Mouse (Mus musculus) forebrain, postnatal 0 days (tissue): Measurements from ENCODE around the gene Samd4b. TPM values are rescaled to one million over a fixed set of nuclear protein-coding genes. Genes with fewer than 3 reads are reported as not detected.

Experiments
- ATAC-seq: fragments of 200-750 bp; cut with Nextera tagmentation; 2 replicates; pipeline ENCODE4 v1.8.0; 2017; ENCODE audit warnings: mild to moderate bottlenecking, moderate library complexity
- DNase-seq: peaks from one replicate; pipeline ENCODE4 v3.0.0-alpha.2; 2015
- H3K27ac ChIP-seq: fragments of 300-500 bp; sonication (generic); 2 replicates; pipeline ENCODE4 v1.5.1; 2014; ENCODE audit warnings: low read depth, mild to moderate bottlenecking, antibody characterized with exemption, low read length, moderate library complexity, mixed read lengths
- H3K27me3 ChIP-seq: fragments of 300-500 bp; sonication (generic); 2 replicates; pipeline ENCODE4 v1.6.1; 2014; ENCODE audit warnings: mild to moderate bottlenecking, low read length, mixed read lengths; ENCODE audit not compliant: insufficient read depth
- H3K36me3 ChIP-seq: fragments of 300-500 bp; sonication (generic); 2 replicates; pipeline ENCODE4 v1.6.1; 2014; ENCODE audit warnings: mild to moderate bottlenecking, moderate library complexity; ENCODE audit not compliant: insufficient read depth
- H3K4me1 ChIP-seq: fragments of 300-500 bp; sonication (generic); 2 replicates; pipeline ENCODE4 v1.6.1; 2014; ENCODE audit warnings: antibody characterized with exemption; ENCODE audit not compliant: insufficient read depth
- H3K4me2 ChIP-seq: fragments of 300-500 bp; sonication (generic); 2 replicates; pipeline ENCODE4 v1.6.1; 2014; ENCODE audit warnings: low read depth, mild to moderate bottlenecking, moderate library complexity
- H3K4me3 ChIP-seq: fragments of 300-500 bp; sonication (generic); 2 replicates; pipeline ENCODE4 v1.5.1; 2014; ENCODE audit warnings: low read depth, low read length, mixed read lengths
- H3K9ac ChIP-seq: fragments of 300-500 bp; sonication (generic); 2 replicates; pipeline ENCODE4 v1.6.1; 2014; ENCODE audit warnings: mild to moderate bottlenecking
- H3K9me3 ChIP-seq: fragments of 300-500 bp; sonication (generic); 2 replicates; pipeline ENCODE4 v1.6.1; 2016; ENCODE audit warnings: low read length
- CTCF ChIP-seq: sonication (generic); IDR thresholded peaks from 2 replicates; pipeline ENCODE4 v1.5.1; 2016; ENCODE audit warnings: antibody characterized with exemption, control low read depth, low read depth
- WGBS: fragments of 180-500 bp; shearing (Covaris S2); extraction: QIAGEN DNeasy Blood & Tissue Kit; methylation state at CpG from one replicate; pipeline ENCODE4 v1.1.7; 2014; 5-methylcytosine and 5-hydroxymethylcytosine counted together
- polyA plus RNA-seq: library from polyadenylated mRNA; unstranded; fragments of >200 nt; fragmentation: Nextera tagmentation; extraction: Ambion mirVana; gene quantifications from 2 replicates; pipeline ENCODE4 v1.2.1, GENCODE M21; 2015
- total RNA-seq: library from RNA; depleted of rRNA; stranded (reverse); fragments of >200 nt; gene quantifications from 2 replicates; pipeline ENCODE4 v1.2.3, GENCODE M21; 2014

Samd4b gene
- total and polyA plus RNA-seq, 2 experiments from 2014 or later: 23.3 to 49.1 TPM

DNA sequence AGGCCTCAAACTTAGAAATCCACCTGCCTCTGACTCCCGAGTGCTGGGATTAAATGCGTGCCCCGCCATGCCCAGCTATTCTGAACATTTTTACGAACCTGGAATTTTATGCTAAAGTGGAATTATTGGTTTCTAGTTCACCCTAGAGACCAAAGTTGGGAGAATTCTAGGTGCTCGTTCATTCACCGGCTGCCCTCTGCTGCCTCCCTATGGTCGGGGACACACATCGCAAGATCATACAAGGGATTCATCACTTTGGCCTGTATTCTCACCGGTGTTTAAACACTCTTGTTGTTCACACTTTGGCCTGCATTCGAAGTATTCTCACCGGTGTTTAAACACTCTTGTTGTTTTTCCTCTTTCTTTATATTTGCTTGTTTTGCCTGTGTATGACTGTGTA lies 3.1 kb upstream of the Samd4b start:
- peak; percentile 81 for DNase-seq
- 12% methylated on average over 11 of the region's 11 CpGs for WGBS
- ATAC-seq: no peak
- no peaks in the 10 kb centered on the region for H3K36me3 ChIP-seq
- H3K9ac ChIP-seq: no peak overlapping the region
- no peaks in the 10 kb centered on the region for H3K27me3 ChIP-seq
- peaks cover 7% of the 10 kb centered on the region; the same call in 1 of the 2 replicates for H3K4me1 ChIP-seq
- no peak overlapping the region; the same call in 1 of the 2 replicates for H3K27ac ChIP-seq
- H3K4me2 ChIP-seq: no peak overlapping the region
- peak; percentile 88 for TF ChIP-seq CTCF
- H3K9me3 ChIP-seq: no peaks in the 10 kb centered on the region
- no peak overlapping the region for H3K4me3 ChIP-seq

DNA sequence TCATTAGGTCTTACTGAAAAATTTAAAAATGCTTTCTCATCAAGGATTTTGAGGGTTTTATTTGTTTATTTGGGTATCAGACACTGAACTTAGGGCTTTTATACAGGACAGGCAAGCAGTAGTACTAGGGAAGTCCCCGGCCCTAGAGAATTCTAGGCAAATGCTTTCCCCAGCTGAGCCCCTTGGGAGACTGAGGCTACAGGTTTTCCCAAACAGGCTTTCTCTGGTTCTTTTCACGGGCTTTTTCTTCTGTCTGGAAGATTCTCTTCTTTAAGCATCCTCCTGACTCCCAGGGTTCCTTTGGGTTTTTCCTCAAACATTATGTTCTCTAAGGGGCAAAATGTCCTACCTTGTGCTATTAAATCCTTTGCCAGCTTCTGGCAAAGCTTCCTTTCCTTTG lies 1.0 kb upstream of the Samd4b start:
- no peak for TF ChIP-seq CTCF
- Histone ChIP-seq H3K27ac (no peak overlapping the region), H3K4me2 (no peak overlapping the region), H3K9ac (no peak overlapping the region), H3K27me3 (no peaks in the 10 kb centered on the region), H3K4me3 (no peak overlapping the region), H3K9me3 (no peaks in the 10 kb centered on the region), H3K4me1 (peaks cover 7% of the 10 kb centered on the region; the same call in 1 of the 2 replicates), H3K36me3 (no peaks in the 10 kb centered on the region)
- DNase-seq (no peak), ATAC-seq (no peak)
- 69% methylated on average over 2 of the region's 2 CpGs for WGBS

DNA sequence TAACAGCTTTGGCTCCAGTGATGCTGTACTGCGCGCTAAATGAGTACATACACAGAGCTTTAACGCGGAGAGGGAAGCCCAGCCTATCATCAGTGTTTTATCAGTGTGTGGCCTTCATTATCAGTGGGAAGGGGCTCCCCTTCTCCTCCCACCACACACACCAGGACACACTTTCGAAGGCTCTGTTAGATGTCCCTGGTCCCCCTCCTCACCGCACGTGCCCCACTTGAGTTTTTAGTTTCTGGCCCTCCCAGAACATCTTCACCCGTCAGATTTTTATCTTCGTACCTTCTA lies 720 bp downstream of the Samd4b start:
- Histone ChIP-seq H3K27ac (0 out of 2 replicates have a peak overlapping the region, but pooled peaks have one; percentile 16), H3K27me3 (no peaks in the 10 kb centered on the region), H3K9me3 (no peaks in the 10 kb centered on the region), H3K9ac (peak overlapping the region; percentile 61; the same call in 1 of the 2 replicates), H3K4me1 (peaks cover 7% of the 10 kb centered on the region; the same call in 1 of the 2 replicates), H3K4me2 (peak overlapping the region; percentile 86), H3K4me3 (peak overlapping the region; percentile 79), H3K36me3 (no peaks in the 10 kb centered on the region)
- 10% methylated on average over 9 of the region's 9 CpGs for WGBS
- TF ChIP-seq CTCF: no peak
- ATAC-seq (no peak), DNase-seq (no peak)

GRCm38 (mm10) chr7:28596436-28597276 lies 1.3 kb downstream of the Samd4b start:
- Histone ChIP-seq H3K27ac (peak overlapping the region; percentile 35; the same call in 1 of the 2 replicates), H3K4me1 (peaks cover 7% of the 10 kb centered on the region; the same call in 1 of the 2 replicates), H3K9me3 (no peaks in the 10 kb centered on the region), H3K4me3 (peak overlapping the region; percentile 79), H3K36me3 (no peaks in the 10 kb centered on the region), H3K4me2 (peak overlapping the region; percentile 86), H3K27me3 (no peaks in the 10 kb centered on the region), H3K9ac (peak overlapping the region; percentile 61; the same call in 1 of the 2 replicates)
- DNase-seq (peak; percentile 29), ATAC-seq (no peak)
- TF ChIP-seq CTCF: no peak
- 39% methylated on average over 20 of the region's 20 CpGs for WGBS

DNA sequence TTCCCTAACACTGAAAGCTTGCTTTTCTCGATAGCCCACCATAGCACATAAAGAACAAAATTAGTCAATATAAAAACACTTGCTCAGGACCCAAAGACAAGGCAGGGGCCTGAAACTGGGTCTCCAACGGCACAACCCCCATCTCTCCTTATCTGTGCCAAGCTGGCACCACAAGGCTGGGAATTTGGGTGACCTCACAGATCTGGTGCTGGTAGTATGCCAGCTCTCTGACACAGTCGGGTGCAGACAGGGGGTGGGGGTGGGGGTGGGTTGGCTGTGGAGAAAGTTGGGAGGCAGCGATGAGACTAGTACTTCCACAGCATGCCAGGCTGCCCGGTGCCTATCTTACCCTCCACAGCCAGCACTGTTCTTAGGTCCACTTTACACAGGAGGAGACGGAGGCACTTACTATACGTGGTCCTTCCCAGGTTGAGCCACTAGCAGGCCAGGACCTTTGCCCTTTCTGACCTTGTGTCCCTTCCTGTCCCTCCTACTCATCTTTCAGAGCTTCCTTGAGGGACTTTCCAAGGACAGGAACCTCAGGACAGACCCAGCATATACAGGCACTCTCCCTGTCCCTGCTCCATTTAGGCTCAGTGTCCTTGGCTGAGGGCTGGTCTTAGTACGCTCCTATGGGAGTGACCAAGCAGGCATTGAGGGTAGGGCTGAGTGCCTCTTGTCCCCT lies 2.1 kb downstream of the Samd4b start:
- H3K4me2 ChIP-seq: peak overlapping the region; percentile 86; the same call in 1 of the 2 replicates
- H3K27me3 ChIP-seq: no peaks in the 10 kb centered on the region
- ATAC-seq: no peak
- no peak overlapping the region for H3K9ac ChIP-seq
- peak; percentile 39 for DNase-seq
- H3K9me3 ChIP-seq: no peaks in the 10 kb centered on the region
- no peak for TF ChIP-seq CTCF
- 56% methylated on average over 8 of the region's 8 CpGs for WGBS
- no peak overlapping the region for H3K4me3 ChIP-seq
- peak overlapping the region; percentile 35; the same call in 1 of the 2 replicates for H3K27ac ChIP-seq
- peaks cover 7% of the 10 kb centered on the region; the same call in 1 of the 2 replicates for H3K4me1 ChIP-seq
- H3K36me3 ChIP-seq: no peaks in the 10 kb centered on the region

DNA sequence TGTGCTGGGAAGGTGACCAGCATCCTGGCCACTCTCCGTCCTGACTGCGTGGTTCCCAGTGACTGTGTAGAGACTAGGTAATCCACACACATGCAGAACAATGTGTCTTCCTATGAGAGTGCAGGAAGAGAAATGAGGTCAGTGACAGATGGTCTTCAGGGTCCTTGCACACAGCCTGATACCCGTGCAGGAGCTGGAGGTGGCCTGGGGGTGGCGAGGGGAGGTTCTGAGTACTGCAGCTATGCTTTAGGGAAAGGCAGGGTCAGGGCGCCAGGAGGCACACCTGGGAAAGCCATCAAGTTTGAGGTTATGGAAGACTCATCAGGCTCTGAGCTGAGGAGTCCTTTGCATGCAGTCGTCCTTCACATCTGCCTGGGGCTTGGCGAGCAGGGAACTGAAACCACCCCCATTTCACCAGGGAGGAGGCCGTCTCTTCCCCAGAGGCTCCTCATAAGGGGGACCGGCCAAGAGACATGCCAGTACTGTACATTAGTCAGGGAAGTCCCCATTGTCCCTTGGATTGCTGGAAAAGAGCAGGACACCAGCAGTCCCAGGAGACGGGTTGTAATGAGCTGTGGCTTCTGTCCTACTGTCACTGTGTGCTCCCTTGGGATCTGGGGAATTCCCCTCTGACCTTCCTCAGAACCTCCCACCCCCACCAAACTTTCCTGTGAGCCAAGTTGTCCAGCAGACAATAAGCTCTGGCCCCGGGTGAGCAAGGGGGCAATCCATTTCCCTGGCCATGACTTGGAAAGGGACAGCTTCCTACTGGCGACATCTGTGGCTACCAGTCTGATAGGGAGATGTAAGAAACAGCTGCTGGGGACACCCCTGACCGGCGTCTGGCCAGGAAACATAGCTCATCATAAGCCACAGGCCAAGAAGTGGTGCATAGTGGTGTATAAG lies 4.5 kb downstream of the Samd4b start:
- TF ChIP-seq CTCF: no peak
- H3K9ac ChIP-seq: no peak overlapping the region

More for the DNA sequence above, 4.5 kb downstream of the Samd4b start:
- Histone ChIP-seq H3K27ac (no peak overlapping the region), H3K9me3 (no peaks in the 10 kb centered on the region), H3K4me2 (no peak overlapping the region), H3K4me3 (no peak overlapping the region), H3K27me3 (no peaks in the 10 kb centered on the region), H3K4me1 (peaks cover 7% of the 10 kb centered on the region; the same call in 1 of the 2 replicates), H3K36me3 (no peaks in the 10 kb centered on the region)
- ATAC-seq (no peak), DNase-seq (no peak)
- WGBS: 64% methylated on average over 14 of the region's 14 CpGs
